Mouse (Mus musculus) MEL (cell line): ENCODE measurements around the gene BC025920. TPM values are rescaled to one million over a fixed set of nuclear protein-coding genes. Genes with fewer than 3 reads are reported as not detected.
"Not testable (repeated sequence)": the region's sequence is repeated elsewhere in the genome, so short reads cannot be mapped to it uniquely, and the experiment has no call there.

ENCODE experiments used
- DNase-seq: peaks from one replicate; pipeline ENCODE4 v3.0.0; 2011; ENCODE audit warnings: low read depth, low spot score
- H3K27ac ChIP-seq: 2 replicates; pipeline ENCODE4 v1.5.1; 2012; ENCODE audit warnings: low read depth, mild to moderate bottlenecking, control low read depth, low read length, moderate library complexity; ENCODE audit not compliant: control insufficient read depth
- H3K27me3 ChIP-seq, 2 experiments: fragments of 150-350 bp in 1 of 2; sonication (generic) in 1 of 2; 2 replicates each; pipeline ENCODE4 v1.6.1; 2012; ENCODE audit warnings: low read length in 2 of 2, mild to moderate bottlenecking in 2 of 2, improper control_type of control experiment in 1 of 2, moderate library complexity in 1 of 2; ENCODE audit not compliant: insufficient read depth in 2 of 2, control insufficient read depth in 1 of 2
- H3K36me3 ChIP-seq, 2 experiments: 2 replicates each; pipeline ENCODE4 v1.6.1; 2012 to 2014; ENCODE audit warnings: low read length in 2 of 2, improper control_type of control experiment in 1 of 2, inconsistent platforms in 1 of 2, mild to moderate bottlenecking in 1 of 2; ENCODE audit not compliant: insufficient read depth in 2 of 2, control insufficient read depth in 1 of 2
- H3K4me1 ChIP-seq, 2 experiments: fragments of 150-350 bp in 1 of 2; sonication (generic) in 1 of 2; 2 replicates each; pipeline ENCODE4 v1.6.1; 2012; ENCODE audit warnings: low read length in 2 of 2, improper control_type of control experiment in 1 of 2, mild to moderate bottlenecking in 1 of 2; ENCODE audit not compliant: insufficient read depth in 2 of 2, control insufficient read depth in 1 of 2
- H3K4me3 ChIP-seq, 2 experiments: fragments of 150-350 bp in 1 of 2; sonication (generic) in 1 of 2; 2 replicates each; pipeline ENCODE4 v1.5.1; 2012; ENCODE audit warnings: low read depth in 2 of 2, low read length in 2 of 2, mild to moderate bottlenecking in 2 of 2, moderate library complexity in 2 of 2, control low read depth in 1 of 2, improper control_type of control experiment in 1 of 2; ENCODE audit not compliant: control insufficient read depth in 1 of 2, insufficient read depth in 1 of 2
- H3K79me2 ChIP-seq: 2 replicates; pipeline ENCODE4 v1.6.1; 2012; ENCODE audit warnings: mild to moderate bottlenecking, low read length, moderate library complexity; ENCODE audit not compliant: control insufficient read depth, poor library complexity, insufficient read depth
- H3K9ac ChIP-seq: 2 replicates; pipeline ENCODE4 v1.6.1; 2012; ENCODE audit warnings: low read depth, mild to moderate bottlenecking, control low read depth, low read length, moderate library complexity; ENCODE audit not compliant: control insufficient read depth, poor library complexity, severe bottlenecking
- H3K9me3 ChIP-seq: fragments of 150-350 bp; sonication (generic); replicated peaks from 2 replicates; pipeline ENCODE4 v1.6.1; 2012; ENCODE audit warnings: mild to moderate bottlenecking, low read length, improper control_type of control experiment, moderate library complexity; ENCODE audit not compliant: insufficient read depth
- BHLHE40 ChIP-seq: IDR thresholded peaks from 2 replicates; pipeline ENCODE4 v1.6.1; 2012; ENCODE audit warnings: low read depth, mild to moderate bottlenecking, inconsistent platforms, low read length, improper control_type of control experiment, borderline replicate concordance
- E2F4 ChIP-seq: IDR thresholded peaks from 2 replicates; pipeline ENCODE4 v1.6.1; 2011; ENCODE audit warnings: low read depth, low read length, improper control_type of control experiment, borderline replicate concordance
- ETS1 ChIP-seq: IDR thresholded peaks from 2 replicates; pipeline ENCODE4 v1.6.1; 2012; ENCODE audit warnings: low read depth, mild to moderate bottlenecking, inconsistent platforms, low read length, improper control_type of control experiment, moderate library complexity
- GATA1 ChIP-seq: IDR thresholded peaks from 2 replicates; pipeline ENCODE4 v1.6.1; 2011; ENCODE audit warnings: low read depth, low read length, improper control_type of control experiment
- MAX ChIP-seq: IDR thresholded peaks from 2 replicates; pipeline ENCODE4 v1.6.1; 2011; ENCODE audit warnings: low read length, improper control_type of control experiment
- MEF2A ChIP-seq: IDR thresholded peaks from 2 replicates; pipeline ENCODE4 v1.6.1; 2014; ENCODE audit warnings: low read depth, mild to moderate bottlenecking, inconsistent platforms, low read length, improper control_type of control experiment; ENCODE audit not compliant: poor library complexity, insufficient replicate concordance, severe bottlenecking; ENCODE audit errors: extremely low read depth
- NRF1 ChIP-seq: IDR thresholded peaks from 2 replicates; pipeline ENCODE4 v1.6.1; 2014; ENCODE audit warnings: low read depth, mild to moderate bottlenecking, inconsistent platforms, low read length, improper control_type of control experiment, moderate library complexity; ENCODE audit not compliant: poor library complexity, insufficient read depth, severe bottlenecking
- POLR2A ChIP-seq, 2 experiments: IDR thresholded peaks; 2 replicates each; pipeline ENCODE4 v1.6.1; 2011 to 2012; ENCODE audit warnings: low read length in 2 of 2, mild to moderate bottlenecking in 2 of 2, control low read depth in 1 of 2, improper control_type of control experiment in 1 of 2, low read depth in 1 of 2, moderate library complexity in 1 of 2; ENCODE audit not compliant: control insufficient read depth in 1 of 2, insufficient read depth in 1 of 2, poor library complexity in 1 of 2
- POLR2AphosphoS2 ChIP-seq: IDR thresholded peaks from 2 replicates; pipeline ENCODE4 v1.6.1; 2011; ENCODE audit warnings: low read length, improper control_type of control experiment
- SMC3 ChIP-seq: IDR thresholded peaks from 2 replicates; pipeline ENCODE4 v1.6.1; 2011; ENCODE audit warnings: low read depth, low read length, improper control_type of control experiment
- TBP ChIP-seq: IDR thresholded peaks from 2 replicates; pipeline ENCODE4 v1.8.0; 2011; ENCODE audit warnings: low read depth, low read length, improper control_type of control experiment
- polyA plus RNA-seq, 2 experiments: library from polyadenylated mRNA; stranded (reverse) in 1 of 2; unstranded in 1 of 2; fragments of >175 nt in 1 of 2; fragments of >200 nt in 1 of 2; gene quantifications; 2 replicates each; pipeline versions ENCODE4 v1.2.1 to v1.2.4; 2012; ENCODE audit warnings: low replicate concordance in 2 of 2, low read depth in 1 of 2; ENCODE audit not compliant: insufficient read length in 2 of 2, insufficient read depth in 1 of 2, missing spikeins in 1 of 2
- total RNA-seq: library from RNA; depleted of rRNA; stranded (reverse); fragments of 300-350 nt; gene quantifications from 2 replicates; pipeline ENCODE4 v1.2.3, GENCODE M21; 2012

BC025920 gene
- total and polyA plus RNA-seq, 3 experiments: 1.1 to 1.7 TPM; not detected in 1

GRCm38 (mm10) chr10:81633253-81634099 lies 27.4 kb downstream of the BC025920 start (continued):
- TF ChIP-seq MEF2A (no peak), POLR2A (IDR thresholded peaks at IDR 0.05; ENCODE audit: control insufficient read depth in 1 of 2, insufficient read depth in 1 of 2, low read depth in 1 of 2, low read length in 2 of 2, poor library complexity in 1 of 2) (peak in 1 of 2 experiments; percentile 54; a peak in 1 of 4 replicates), SMC3 (no peak)
- TF ChIP-seq, all 39 proteins: peak for 7

GRCm38 (mm10) chr10:81636338-81636737 lies 30.3 kb downstream of the BC025920 start:
- Histone ChIP-seq H3K79me2 (no peaks in the 10 kb centered on the region), H3K9me3 (no peaks in the 10 kb centered on the region), H3K36me3 (peaks cover 0 to 6% of the 10 kb centered on the region in 2 experiments; a peak in 2 of 4 replicates), H3K27ac (no peak overlapping the region), H3K4me3 (no peak overlapping the region), H3K9ac (no peak overlapping the region), H3K4me1 (peaks cover 0 to 10% of the 10 kb centered on the region in 2 experiments; a peak in 3 of 4 replicates), H3K27me3 (no peaks in the 10 kb centered on the region)
- DNase-seq: peak; percentile 42
- TF ChIP-seq E2F4 (no peak), BHLHE40 (no peak), ETS1 (no peak), NRF1 (no peak), POLR2A (IDR thresholded peaks at IDR 0.05; ENCODE audit: control insufficient read depth in 1 of 2, insufficient read depth in 1 of 2, low read depth in 1 of 2, low read length in 2 of 2, poor library complexity in 1 of 2) (no peak), GATA1 (no peak), MAX (no peak), TBP (no peak), POLR2AphosphoS2 (no peak)

GRCm38 (mm10) chr10:81638101-81638500 lies 32.0 kb downstream of the BC025920 start:
- Histone ChIP-seq H3K27me3 (no peaks in the 10 kb centered on the region), H3K36me3 (peaks cover 0 to 6% of the 10 kb centered on the region in 2 experiments; a peak in 2 of 4 replicates), H3K4me3 (no peak overlapping the region), H3K79me2 (no peaks in the 10 kb centered on the region), H3K9ac (no peak overlapping the region)
- DNase-seq: no peak
- TF ChIP-seq POLR2AphosphoS2: no peak
- TF ChIP-seq, all 39 proteins: peak for 0
- Histone ChIP-seq H3K4me1 (peaks cover 2 to 14% of the 10 kb centered on the region in 2 experiments; a peak in 3 of 4 replicates), H3K27ac (no peak overlapping the region), H3K9me3 (no peaks in the 10 kb centered on the region)

- not testable (repeated sequence) for DNase-seq, H3K4me3 ChIP-seq, H3K36me3 ChIP-seq, H3K27me3 ChIP-seq, H3K9ac ChIP-seq, H3K9me3 ChIP-seq, H3K79me2 ChIP-seq, H3K27ac ChIP-seq
- H3K4me1 ChIP-seq: peaks cover 2 to 19% of the 10 kb centered on the region in 2 experiments; a peak in 3 of 4 replicates
These were observed 34.8 kb downstream of the BC025920 start for GRCm38 (mm10) chr10:81640825-81641224.
